Mouse (Mus musculus): Measurements from ENCODE around the gene Zfp87. TPM values are rescaled to one million over a fixed set of nuclear protein-coding genes. Genes with fewer than 3 reads are reported as not detected.

Zfp87 gene
- 27.4 and 29.3 TPM in 2 replicates for polyA plus RNA-seq (2015; fragmentation: Nextera tagmentation; extraction: Ambion mirVana)

GRCm38 (mm10) chr13:67525753-67526410 is at the start of gene Zfp87, which contains the start of gene Gm26965:
TSS of gene Zfp87 (minus strand) at chr13:67526177.
TSS of gene Gm26965 (minus strand) at chr13:67526151.
- no peaks in the 10 kb centered on the region for H3K36me3 ChIP-seq (ENCODE audit: control insufficient read depth, insufficient read depth, low read length)
- H3K4me2 ChIP-seq (replicated peaks; ENCODE audit: low read depth) = peak within 1 kb of the TSS; percentile 88
- peak within 1 kb of the TSS; percentile 87 for H3K4me3 ChIP-seq (ENCODE audit: low read depth, low read length)
- H3K4me1 ChIP-seq (replicated peaks; ENCODE audit: control insufficient read depth, insufficient read depth) = no peaks in the 10 kb centered on the region; the same call in 1 of the 2 replicates
- WGBS = 0% methylated on average over 27 of the region's 27 CpGs
- peak within 1 kb of the TSS; percentile 80 for H3K9ac ChIP-seq (ENCODE audit: low read length)
- TF ChIP-seq CTCF (IDR thresholded peaks at IDR 0.05; ENCODE audit: low read depth) (peak; percentile 16; the same call in 1 of the 2 replicates), EP300 (optimal IDR thresholded peaks at IDR 0.05) (no peak)
- no peaks in the 10 kb centered on the region for H3K27me3 ChIP-seq (ENCODE audit: control insufficient read depth, insufficient read depth, low read length)
- DNase-seq (ENCODE audit: low spot score) = peak; percentile 94
- peak within 1 kb of the TSS; percentile 70 for H3K27ac ChIP-seq (replicated peaks)
- H3K9me3 ChIP-seq (ENCODE audit: control insufficient read depth, low read length) = no peaks in the 10 kb centered on the region
- peak; percentile 99 for ATAC-seq (ENCODE audit: low FRiP score, low TSS enrichment)

DNA sequence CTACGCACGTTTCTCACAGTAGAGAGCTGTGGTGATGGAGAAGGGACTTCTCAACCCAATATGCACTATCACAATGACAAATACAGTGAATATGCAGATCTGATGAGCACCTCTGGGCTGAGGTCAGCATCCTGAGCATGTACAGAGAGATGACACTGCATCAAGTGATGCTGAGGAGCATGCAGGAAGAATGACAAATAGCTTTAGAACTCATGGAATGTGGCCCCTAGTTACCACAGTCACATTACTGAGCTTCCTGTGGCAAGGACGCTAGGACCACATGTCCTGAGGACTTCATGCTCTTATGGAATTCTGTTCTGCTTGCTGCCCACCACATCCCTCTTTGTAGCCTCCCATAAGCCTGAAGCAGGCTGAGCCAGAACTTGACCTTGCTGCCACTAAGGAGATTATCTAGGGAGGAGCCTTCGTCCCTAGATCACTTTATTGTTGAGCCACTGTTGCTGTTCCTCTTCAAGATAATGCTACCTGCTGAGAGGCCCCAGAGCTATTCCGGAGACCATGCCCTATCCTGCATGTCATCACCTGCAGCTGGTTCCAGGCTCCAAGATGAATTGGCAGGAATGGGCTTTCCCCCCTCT is 46.7 kb upstream of the Zfp87 start:
- WGBS = 74% methylated on average over 5 of the region's 5 CpGs
- DNase-seq (ENCODE audit: low spot score) (no peak), ATAC-seq (ENCODE audit: low FRiP score, low TSS enrichment) (no peak)
- Histone ChIP-seq H3K4me1 (replicated peaks; ENCODE audit: control insufficient read depth, insufficient read depth) (no peaks in the 10 kb centered on the region), H3K4me2 (replicated peaks; ENCODE audit: low read depth) (no peak overlapping the region), H3K9ac (ENCODE audit: low read length) (no peak overlapping the region), H3K9me3 (ENCODE audit: control insufficient read depth, low read length) (no peaks in the 10 kb centered on the region), H3K36me3 (ENCODE audit: control insufficient read depth, insufficient read depth, low read length) (no peaks in the 10 kb centered on the region), H3K27me3 (ENCODE audit: control insufficient read depth, insufficient read depth, low read length) (no peaks in the 10 kb centered on the region), H3K27ac (replicated peaks) (no peak overlapping the region), H3K4me3 (ENCODE audit: low read depth, low read length) (no peak overlapping the region)
- TF ChIP-seq EP300 (optimal IDR thresholded peaks at IDR 0.05) = no peak
- TF ChIP-seq CTCF (IDR thresholded peaks at IDR 0.05; ENCODE audit: low read depth) = no peak

DNA sequence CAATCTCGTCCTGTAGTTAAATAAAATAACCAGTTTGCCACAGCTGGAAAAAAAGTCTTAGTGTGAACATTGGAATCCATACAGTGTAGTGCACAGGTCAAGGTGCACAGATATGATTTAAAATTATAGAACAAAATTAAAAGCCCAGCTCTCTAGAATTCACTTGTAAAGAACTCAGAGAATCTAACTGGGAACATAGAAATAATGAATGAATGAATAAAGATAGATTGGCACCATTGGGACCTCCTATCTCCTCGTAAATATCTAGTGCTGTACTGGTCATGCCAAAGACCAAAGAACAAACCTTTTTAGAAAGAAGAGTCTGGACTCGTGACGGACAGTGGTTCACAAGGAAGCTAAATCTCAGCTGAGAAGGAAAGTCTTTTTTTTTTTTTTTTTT is 27.8 kb upstream of the Zfp87 start, which contains the start of gene Zfp748:
TSS of gene Zfp748 (minus strand) at position 101 of the 400 bp plus-strand sequence.
- no peak for ATAC-seq (ENCODE audit: low FRiP score, low TSS enrichment)
- WGBS = 73% methylated on average over 4 of the region's 4 CpGs

DNA sequence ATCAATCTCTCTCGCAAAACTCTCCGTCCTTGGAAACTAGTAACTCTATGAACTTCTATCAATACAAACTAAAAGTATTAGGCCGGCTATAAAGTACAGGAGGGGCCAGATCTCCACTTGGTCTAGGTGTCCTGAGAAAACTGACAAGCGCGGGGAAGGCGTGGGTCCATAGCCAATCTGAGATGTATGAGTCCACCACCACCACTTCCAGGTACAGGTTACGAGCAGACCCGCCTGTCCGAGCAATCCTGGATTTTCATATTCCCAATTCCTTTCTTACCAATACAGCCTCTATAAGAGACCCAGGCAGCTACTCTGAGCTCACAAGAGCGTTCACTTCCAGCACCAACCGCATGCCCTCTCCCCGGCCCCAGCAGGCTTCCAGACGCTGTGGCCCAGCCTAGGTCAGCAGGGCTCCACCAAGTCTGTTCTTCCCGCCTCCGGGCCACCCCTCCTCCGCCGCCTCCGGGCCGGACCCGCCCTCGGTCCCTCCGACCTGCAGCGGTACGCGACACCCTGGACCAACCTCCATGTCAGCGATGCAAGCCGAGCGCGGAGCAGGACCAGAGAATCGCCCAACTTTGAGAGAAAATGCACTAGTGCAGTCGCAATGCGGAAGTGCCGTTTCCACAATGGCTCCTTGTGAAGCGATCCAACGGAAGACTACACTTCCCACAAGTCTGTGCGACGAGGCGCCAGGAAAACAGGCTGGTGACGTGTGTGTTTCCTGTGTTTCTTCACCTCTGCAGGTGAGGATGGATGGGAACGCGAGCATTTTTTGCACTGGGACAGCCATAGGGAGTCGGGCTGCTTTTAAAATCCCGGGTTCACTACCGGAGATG is 26.7 kb upstream of the Zfp87 start:
- Histone ChIP-seq H3K9ac (ENCODE audit: low read length) (peak overlapping the region; percentile 87), H3K27me3 (ENCODE audit: control insufficient read depth, insufficient read depth, low read length) (no peaks in the 10 kb centered on the region), H3K4me2 (replicated peaks; ENCODE audit: low read depth) (peak overlapping the region; percentile 74), H3K4me3 (ENCODE audit: low read depth, low read length) (peak overlapping the region; percentile 90), H3K9me3 (ENCODE audit: control insufficient read depth, low read length) (no peaks in the 10 kb centered on the region), H3K36me3 (ENCODE audit: control insufficient read depth, insufficient read depth, low read length) (no peaks in the 10 kb centered on the region), H3K27ac (replicated peaks) (peak overlapping the region; percentile 91), H3K4me1 (replicated peaks; ENCODE audit: control insufficient read depth, insufficient read depth) (peaks cover 2% of the 10 kb centered on the region; the same call in 1 of the 2 replicates)
- no peak for TF ChIP-seq CTCF (IDR thresholded peaks at IDR 0.05; ENCODE audit: low read depth)
- peak; percentile 99 for ATAC-seq (ENCODE audit: low FRiP score, low TSS enrichment)
- WGBS = under 1% methylated on average over 44 of the region's 44 CpGs
- DNase-seq (ENCODE audit: low spot score) = peak; percentile 90

More for the DNA sequence above, 27.8 kb upstream of the Zfp87 start, which contains the start of gene Zfp748:
- Histone ChIP-seq H3K9me3 (ENCODE audit: control insufficient read depth, low read length) (no peaks in the 10 kb centered on the region), H3K9ac (ENCODE audit: low read length) (peak within 1 kb of the TSS; percentile 87), H3K4me3 (ENCODE audit: low read depth, low read length) (peak within 1 kb of the TSS; percentile 90), H3K36me3 (ENCODE audit: control insufficient read depth, insufficient read depth, low read length) (no peaks in the 10 kb centered on the region), H3K4me2 (replicated peaks; ENCODE audit: low read depth) (peak within 1 kb of the TSS; percentile 74), H3K27ac (replicated peaks) (peak within 1 kb of the TSS; percentile 91), H3K27me3 (ENCODE audit: control insufficient read depth, insufficient read depth, low read length) (no peaks in the 10 kb centered on the region), H3K4me1 (replicated peaks; ENCODE audit: control insufficient read depth, insufficient read depth) (peaks cover 2% of the 10 kb centered on the region; the same call in 1 of the 2 replicates)
- TF ChIP-seq CTCF (IDR thresholded peaks at IDR 0.05; ENCODE audit: low read depth) (no peak), EP300 (optimal IDR thresholded peaks at IDR 0.05) (no peak)
- DNase-seq (ENCODE audit: low spot score) = no peak

- no peaks in the 10 kb centered on the region for H3K4me1 ChIP-seq (replicated peaks; ENCODE audit: control insufficient read depth, insufficient read depth)
- DNase-seq (ENCODE audit: low spot score) = no peak
- no peak for ATAC-seq (ENCODE audit: low FRiP score, low TSS enrichment)
- no peaks in the 10 kb centered on the region for H3K9me3 ChIP-seq (ENCODE audit: control insufficient read depth, low read length)
- no peak overlapping the region for H3K4me2 ChIP-seq (replicated peaks; ENCODE audit: low read depth)
- H3K9ac ChIP-seq (ENCODE audit: low read length) = no peak overlapping the region
- no peak overlapping the region for H3K4me3 ChIP-seq (ENCODE audit: low read depth, low read length)
- H3K36me3 ChIP-seq (ENCODE audit: control insufficient read depth, insufficient read depth, low read length) = peaks cover 24% of the 10 kb centered on the region
- no peaks in the 10 kb centered on the region for H3K27me3 ChIP-seq (ENCODE audit: control insufficient read depth, insufficient read depth, low read length)
- WGBS = 93% methylated on average over 1 of the region's 1 CpGs
- no peak for TF ChIP-seq CTCF (IDR thresholded peaks at IDR 0.05; ENCODE audit: low read depth)
- no peak overlapping the region for H3K27ac ChIP-seq (replicated peaks)
These were observed 20.0 kb upstream of the Zfp87 start for GRCm38 (mm10) chr13:67545941-67546340.
